Mouse (Mus musculus) embryo, embryonic 11.5 days (tissue): Measurements from ENCODE around the gene Rbks.
A peak's percentile ranks its signal among the peaks of the same experiment; 100 is the strongest.
"Not testable (repeated sequence)": the region's sequence is repeated elsewhere in the genome, so short reads cannot be mapped to it uniquely, and the experiment has no call there.

Experiments
- DNase-seq: peaks from one replicate; pipeline ENCODE4 v3.0.0-alpha.2; 2012; ENCODE audit warnings: low read depth, low spot score

Gene Rbks

DNA sequence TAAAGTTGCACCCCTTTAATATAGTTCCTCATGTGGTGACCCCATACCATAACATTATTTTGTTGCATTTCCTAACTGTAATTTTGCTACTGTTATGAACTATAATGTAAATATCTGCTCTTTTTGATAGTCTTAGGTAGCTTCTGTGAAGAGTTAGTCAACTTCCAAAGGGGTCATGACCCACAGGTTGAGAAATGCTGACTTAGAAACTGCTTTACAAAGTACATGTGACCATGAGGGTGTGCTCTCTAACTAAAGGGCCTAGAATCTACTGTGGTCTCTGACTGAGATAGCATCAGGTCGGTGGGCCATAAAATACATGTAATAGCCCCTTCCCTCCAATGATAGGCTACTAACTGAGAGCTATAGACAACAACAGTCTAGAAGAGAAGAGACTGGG, 19.4 kb downstream of the Rbks start:
- DNase-seq, result no peak

DNA sequence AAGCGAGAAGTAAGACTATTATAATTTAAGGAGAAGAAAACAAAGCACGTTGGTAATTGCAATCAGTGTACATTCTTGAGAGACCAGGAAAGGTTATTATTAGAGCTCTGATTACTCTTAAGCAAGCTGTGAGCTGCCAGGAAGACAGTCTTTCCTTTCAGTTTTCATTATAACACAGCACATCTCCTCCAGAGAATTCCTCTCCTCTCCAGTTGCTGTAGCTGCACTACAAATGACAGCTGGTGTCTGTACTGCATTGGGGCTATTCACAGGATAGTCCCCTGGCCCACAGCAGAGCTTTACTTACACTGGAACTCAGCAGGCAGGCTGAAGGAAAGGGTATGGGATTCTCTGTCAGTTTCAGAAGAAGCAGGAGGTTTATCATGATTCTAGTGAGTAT, 24.0 kb downstream of the Rbks start:
- no peak for DNase-seq

DNA sequence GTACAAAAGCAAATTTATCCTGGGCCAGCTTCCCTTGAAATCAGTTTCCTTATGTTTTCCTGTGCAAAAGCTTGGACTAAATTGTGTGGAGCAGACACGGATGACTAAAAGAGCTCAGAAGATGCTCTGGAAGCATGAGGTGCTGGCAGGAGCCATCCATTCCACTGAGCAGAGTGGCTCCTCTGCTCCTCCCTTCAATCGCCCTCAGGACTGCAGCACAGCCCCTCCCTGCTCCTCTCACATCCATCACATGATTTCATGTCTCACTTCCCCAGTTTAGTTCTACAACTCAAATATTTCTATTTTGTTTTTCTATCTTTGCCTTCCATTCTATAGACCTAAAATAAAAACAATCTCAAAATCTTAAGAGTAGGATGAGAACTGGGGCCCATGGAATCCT, 26.3 kb downstream of the Rbks start:
- no peak for DNase-seq

DNA sequence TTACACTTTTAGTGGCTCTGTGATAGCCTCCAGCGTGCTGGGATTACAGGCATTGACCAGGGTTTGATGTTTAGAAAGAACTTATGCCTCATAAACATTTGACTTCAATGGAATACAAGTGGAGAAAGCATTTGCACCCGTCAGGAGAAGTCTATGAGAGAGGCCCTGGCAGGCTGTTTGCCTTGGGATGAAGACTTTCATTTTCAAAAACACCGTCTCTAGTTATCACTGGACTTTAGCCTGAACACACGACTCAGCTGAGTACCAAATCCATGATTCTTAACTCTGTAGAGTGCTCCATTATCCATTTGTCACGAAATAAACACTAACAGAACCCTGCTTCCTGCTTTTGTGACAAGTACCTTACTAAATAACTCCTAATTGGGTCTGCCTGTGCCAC, 27.4 kb downstream of the Rbks start:
- DNase-seq, result no peak

- DNase-seq, result no peak
Measured at GRCm38 (mm10) chr5:31668325-31668968, 29.0 kb downstream of the Rbks start.

GRCm38 (mm10) chr5:31666176-31666575, 31.3 kb downstream of the Rbks start:
- no peak for DNase-seq

DNA sequence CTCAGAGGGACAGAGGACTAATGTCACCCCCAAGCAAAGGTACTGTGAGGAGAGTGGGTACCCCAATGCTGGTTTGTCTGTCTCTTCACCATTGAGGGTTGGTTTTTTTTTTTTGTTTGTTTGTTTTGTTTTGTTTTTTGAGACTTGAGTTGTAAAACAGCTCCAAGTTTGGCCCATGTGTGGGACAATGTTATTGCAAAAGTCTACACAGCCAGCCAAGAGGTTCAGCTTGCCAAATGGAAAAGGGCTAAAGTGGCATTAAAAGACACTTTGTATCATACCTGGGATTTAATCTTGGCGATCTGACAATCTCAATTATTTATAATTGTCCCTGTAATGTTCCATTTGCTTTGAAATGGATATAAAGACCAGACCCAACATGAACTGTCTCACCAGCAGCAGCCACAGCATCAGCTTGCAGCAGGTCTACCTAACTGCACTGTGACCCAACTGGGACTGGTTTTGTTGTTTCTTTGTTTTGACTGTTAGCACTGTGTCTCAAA, 41.7 kb downstream of the Rbks start:
- DNase-seq, result no peak

DNA sequence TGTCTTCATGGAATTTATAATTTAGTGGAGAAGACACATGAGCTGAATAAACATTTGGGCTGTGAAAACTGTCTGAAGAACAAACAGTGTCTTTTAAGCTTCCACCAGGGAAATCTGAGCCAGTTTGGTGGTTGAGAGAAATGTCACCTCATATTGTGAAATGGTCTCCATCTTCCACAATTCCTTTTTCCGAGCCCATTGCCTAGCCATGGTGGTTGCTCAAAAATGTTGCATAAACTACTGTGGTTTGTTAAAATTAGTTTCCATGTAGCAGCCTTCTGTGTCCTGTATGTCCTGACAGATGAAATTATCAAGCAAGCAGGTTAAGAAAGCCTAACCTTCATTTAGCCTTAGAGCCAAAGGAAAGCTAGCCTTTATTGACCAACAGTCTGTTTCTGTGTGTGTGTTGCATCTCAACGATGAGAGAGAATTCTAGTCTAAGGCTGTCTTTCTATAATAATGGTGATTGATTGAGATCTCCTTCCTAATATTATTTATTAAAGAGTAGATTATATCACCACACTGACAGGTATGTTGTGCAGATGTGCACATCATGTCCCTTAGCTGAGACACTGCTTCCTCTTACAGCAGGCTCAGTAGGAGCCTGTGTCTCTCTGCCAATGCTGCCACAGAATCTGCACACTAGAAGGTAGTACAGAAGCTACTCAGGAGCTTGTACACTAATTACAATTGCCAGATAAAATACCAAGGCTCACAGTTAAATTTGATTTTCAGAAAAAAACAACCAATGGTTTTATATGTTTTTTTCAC, 46.7 kb downstream of the Rbks start:
- no peak for DNase-seq

DNA sequence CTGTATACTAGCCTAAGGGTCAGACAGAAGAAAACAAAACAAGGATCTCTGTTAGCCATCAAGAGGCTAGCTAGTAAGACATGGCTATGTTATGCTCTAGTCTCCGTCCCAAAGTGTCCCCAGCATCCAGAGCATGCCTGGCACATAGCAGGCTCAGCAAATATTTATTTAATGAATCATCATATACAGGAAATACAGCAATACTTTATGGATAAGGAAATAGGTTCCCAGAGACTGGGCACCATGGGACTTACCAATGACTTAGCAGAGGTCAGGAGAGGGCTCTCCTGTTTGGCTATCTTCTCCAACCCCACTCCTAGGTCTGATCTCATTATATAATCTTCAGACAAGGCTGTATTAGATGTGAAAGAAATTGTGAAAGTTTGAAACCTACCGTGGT, 50.1 kb downstream of the Rbks start:
- no peak for DNase-seq

DNA sequence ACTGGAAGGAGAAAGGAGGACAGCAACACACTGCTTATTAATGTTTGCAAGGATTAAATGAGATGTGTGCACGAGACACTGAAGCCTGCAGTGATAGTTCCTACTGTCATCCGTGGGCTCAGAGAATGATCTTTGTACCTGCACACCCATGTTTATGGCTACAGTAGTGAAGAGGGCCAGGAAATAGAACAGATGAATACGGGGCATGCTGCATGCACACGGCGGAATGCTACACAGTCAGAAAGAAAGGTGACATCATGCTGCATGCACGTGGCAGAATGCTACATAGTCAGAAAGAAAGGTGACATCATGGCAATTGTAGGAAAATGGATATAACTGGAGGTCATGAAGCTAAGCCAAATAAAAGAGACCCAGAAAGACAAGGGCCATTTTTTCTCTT, 50.9 kb downstream of the Rbks start:
- no peak for DNase-seq

- no peak for DNase-seq
Measured at GRCm38 (mm10) chr5:31645798-31646197, 51.6 kb downstream of the Rbks start.

- no peak for DNase-seq
Measured at GRCm38 (mm10) chr5:31644847-31645246, 52.6 kb downstream of the Rbks start.

DNA sequence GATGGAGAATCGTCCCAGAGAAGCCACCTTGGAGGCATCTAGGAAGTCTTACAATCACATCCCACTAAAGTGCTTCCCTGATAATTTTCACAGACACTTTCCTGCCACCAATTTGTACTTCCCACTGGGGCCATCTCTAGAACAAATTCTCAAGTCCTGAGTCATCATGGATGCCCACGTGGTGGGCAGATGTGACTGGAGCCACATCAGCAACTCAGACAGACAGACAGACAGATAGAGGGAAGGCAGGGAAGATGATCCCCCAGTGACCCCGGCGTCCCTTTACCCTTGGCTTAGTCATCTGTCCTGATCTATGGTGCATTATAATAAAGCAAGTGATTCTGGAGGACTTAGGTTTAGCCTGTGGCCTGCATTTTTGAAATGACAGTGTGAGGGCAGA, 53.2 kb downstream of the Rbks start:
- DNase-seq, result no peak

GRCm38 (mm10) chr5:31642300-31642699, 55.1 kb downstream of the Rbks start:
- DNase-seq, result no peak

GRCm38 (mm10) chr5:31640542-31640941, 56.9 kb downstream of the Rbks start:
- no peak for DNase-seq

GRCm38 (mm10) chr5:31636636-31637253, 60.7 kb downstream of the Rbks start:
- DNase-seq, result no peak

DNA sequence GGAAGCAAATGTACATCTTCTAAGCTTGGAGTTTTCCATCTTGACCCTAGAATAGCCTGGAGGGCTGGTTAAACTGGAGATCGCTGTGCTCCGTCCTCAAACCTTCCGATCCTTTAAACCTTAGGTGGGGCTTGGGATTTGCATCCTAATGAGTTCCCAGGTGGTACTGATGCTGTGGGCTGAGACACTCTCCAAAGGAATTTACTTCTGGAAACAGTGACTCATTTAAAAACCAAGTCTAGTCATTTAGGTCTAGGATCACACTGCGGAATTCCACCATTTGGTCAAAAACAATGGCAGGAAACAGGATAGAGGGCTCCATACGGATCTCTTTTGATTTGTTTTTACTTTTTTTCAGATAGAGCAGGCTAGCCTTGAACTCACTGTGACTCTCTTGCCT, 62.7 kb downstream of the Rbks start:
- no peak for DNase-seq

- DNase-seq, result no peak
Measured at GRCm38 (mm10) chr5:31634161-31634560, 63.3 kb downstream of the Rbks start.

DNA sequence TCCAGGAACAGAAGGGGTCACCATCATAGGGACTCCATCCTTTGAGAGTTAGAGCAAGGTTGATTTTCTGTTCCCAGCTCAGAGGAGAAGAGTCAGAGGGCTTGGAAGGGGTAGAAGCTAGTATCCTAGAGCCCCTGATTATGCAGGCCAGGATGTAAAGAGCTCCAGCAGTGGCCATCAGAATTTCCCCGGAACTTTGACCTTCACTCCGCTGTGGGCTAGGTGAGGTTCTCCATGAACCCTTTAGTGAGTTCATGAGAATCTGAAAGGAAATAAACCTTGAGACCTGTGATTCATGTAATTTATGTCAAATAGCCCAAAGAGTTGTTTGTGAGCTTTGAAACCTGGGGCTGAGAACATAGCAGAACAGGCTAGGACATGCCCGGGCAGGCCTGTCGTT, 66.3 kb downstream of the Rbks start:
- DNase-seq, result not testable (repeated sequence)

- DNase-seq, result peak; percentile 17
Measured at GRCm38 (mm10) chr5:31630064-31630463, 67.4 kb downstream of the Rbks start.

DNA sequence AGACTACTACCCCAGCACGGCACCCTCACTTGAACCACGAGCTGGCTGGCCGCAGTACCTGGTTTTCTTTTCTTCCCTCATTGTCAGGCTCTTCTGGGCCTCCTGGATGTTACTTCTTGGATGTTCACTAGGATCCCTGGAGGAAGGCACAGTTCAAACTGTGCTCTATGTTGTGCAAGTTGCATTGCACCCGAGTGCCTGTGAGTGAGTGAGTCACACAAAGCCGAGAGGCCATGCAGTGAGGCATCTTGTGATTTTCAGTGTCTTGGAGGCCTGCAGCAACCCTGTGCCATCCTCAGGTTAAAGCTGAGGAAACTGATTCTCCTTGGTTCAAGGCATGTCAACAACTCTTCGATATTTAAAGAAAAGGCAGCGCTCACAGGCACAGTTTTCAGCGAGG, 68.9 kb downstream of the Rbks start:
- no peak for DNase-seq

DNA sequence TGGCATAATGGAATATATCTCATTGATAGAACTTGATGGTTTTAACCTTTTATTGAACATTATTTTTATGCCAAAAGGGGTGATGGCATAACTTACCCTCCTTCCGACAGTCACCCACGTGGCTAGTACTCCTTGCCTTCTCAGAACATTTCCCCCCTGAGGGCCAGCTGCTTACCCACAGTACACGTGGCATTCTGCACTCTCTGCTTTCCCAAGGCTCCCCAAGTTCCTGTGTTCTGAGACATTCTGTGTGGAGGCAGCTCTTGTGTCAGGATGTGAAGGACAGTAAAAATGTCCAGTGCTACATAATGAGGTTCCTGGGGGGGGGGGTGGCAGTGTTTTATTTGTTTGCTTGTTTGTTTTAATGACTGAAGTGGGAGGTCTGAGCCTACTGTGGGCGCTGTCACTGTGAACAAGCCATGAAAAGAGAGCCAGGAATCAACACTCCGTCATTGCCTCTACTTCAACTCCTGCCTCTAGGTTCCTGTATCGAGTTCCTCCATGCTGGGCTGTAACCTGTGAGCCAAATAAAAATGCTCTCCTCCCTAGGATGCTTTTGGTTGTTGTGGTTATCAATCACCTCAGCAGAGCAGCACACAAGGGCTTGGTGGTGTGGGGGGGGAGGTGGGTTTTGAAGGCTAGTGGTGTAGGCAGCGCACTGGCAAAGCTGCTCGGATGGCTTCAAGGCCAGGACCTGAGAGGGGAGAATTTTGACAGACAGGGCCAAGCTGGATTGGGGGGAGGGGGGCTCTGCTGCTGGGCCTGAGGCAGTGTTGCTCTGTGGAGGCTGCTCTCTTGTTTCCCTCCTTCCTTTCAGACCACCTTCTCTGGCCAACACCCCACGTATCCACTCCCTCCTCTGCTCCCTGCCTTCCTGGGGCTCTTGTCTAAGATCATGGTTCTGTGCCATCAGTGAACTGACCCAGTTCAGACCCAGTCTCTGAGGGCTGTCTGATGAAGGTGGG, 69.6 kb downstream of the Rbks start:
- no peak for DNase-seq
